Mouse (Mus musculus) left cerebral cortex, adult 2 months (tissue): ENCODE measurements at regions not wholly inside any gene's neighbourhood (a gene's known extent, or its start where the extent isn't known, plus 50 kb on each side); places are given as distances from the start of the nearest gene placed in this dataset.
A peak's percentile ranks its signal among the peaks of the same experiment; 100 is the strongest.

Experiments used
- DNase-seq, 2 experiments: peaks; one replicate each; pipeline ENCODE4 v3.0.0; 2021 to 2022; ENCODE audit warnings: low spot score in 2 of 2, mixed read lengths in 1 of 2; ENCODE audit errors: extremely low spot score in 1 of 2
- H3K27ac ChIP-seq: fragments of 200-600 bp; 2 replicates; pipeline ENCODE4 v1.8.1; 2022
- H3K4me3 ChIP-seq: fragments of 200-600 bp; 2 replicates; pipeline ENCODE4 v1.8.1; 2022
- CTCF ChIP-seq: fragments of 200-600 bp; IDR thresholded peaks from 2 replicates; pipeline ENCODE4 v1.8.1; 2022; ENCODE audit warnings: antibody characterized with exemption, mild to moderate bottlenecking, moderate library complexity
- intact Hi-C: fragments of 180-260 bp; cut with DNase I; formaldehyde crosslinking; loops from one replicate; pipeline ENCODE4 v1.15.1; 2025

GRCm38 (mm10) chr15:6209301-6209700 lies 90.3 kb upstream of the Dab2 start:
- intact Hi-C loops, result loop anchor here (1.0 to 5.0 kb wide), 5 partner anchors 132 to 1122 kb away; no protein-coding TSS in a partner anchor
- peak; percentile 65 for TF ChIP-seq CTCF

DNA sequence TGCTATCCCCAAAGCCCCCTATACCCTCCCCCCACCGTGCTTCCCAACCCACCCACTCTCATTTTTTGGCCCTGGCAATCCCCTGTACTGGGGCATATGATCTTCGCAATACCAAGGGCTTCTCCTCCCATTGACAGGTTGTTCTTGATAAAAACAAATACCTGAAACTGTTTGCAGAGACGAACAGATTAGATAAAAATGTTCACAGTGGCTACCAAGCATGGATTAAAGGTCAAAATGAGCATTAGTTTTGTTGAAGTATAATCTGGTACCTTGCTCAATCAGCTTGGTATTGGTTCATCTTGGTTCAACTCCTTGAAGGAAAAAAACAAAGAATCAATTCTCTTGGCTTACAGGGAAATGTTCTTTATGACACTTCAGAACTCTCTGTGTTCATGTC lies 81.5 kb upstream of the Dab2 start:
- no peak overlapping the region for H3K4me3 ChIP-seq
- no peak overlapping the region for H3K27ac ChIP-seq
- TF ChIP-seq CTCF, result no peak
- no peak for DNase-seq
- intact Hi-C loops, result no loop called here

More at GRCm38 (mm10) chr15:6209301-6209700, 90.3 kb upstream of the Dab2 start:
- Histone ChIP-seq H3K4me3 (no peak overlapping the region), H3K27ac (no peak overlapping the region)
- DNase-seq, result peak; percentile 21 to 47

- H3K4me3 ChIP-seq, result no peak overlapping the region
- intact Hi-C loops, result no loop called here
- DNase-seq, result no peak
- no peak for TF ChIP-seq CTCF
- H3K27ac ChIP-seq, result no peak overlapping the region
These were observed 74.4 kb upstream of the Dab2 start for GRCm38 (mm10) chr15:6225227-6225626.

DNA sequence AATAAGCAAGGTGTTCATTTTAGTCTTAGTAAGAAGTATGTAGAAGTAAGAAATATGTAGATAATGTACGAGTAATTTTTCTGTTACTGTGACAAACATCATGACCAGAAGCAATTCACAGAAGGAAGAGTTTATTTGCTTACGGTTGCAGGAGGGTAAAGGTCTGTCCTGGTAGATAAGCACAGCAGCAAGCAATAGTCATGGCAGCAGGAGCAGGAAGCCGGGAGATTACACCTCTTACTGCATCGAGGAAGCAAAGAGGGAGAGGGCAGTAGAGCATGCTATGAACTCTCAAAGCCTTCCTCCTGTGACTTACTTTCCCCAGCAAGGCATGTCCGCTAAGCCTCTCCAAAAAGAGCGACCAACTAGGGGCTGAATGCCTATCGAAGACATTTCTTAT lies 69.0 kb upstream of the Dab2 start:
- Histone ChIP-seq H3K27ac (no peak overlapping the region), H3K4me3 (no peak overlapping the region)
- no peak for TF ChIP-seq CTCF
- intact Hi-C loops, result no loop called here
- no peak for DNase-seq

GRCm38 (mm10) chr15:6231308-6232103 lies 68.1 kb upstream of the Dab2 start:
- no peak for DNase-seq
- no peak overlapping the region for H3K4me3 ChIP-seq
- no peak for TF ChIP-seq CTCF
- intact Hi-C loops, result no loop called here
- no peak overlapping the region for H3K27ac ChIP-seq

DNA sequence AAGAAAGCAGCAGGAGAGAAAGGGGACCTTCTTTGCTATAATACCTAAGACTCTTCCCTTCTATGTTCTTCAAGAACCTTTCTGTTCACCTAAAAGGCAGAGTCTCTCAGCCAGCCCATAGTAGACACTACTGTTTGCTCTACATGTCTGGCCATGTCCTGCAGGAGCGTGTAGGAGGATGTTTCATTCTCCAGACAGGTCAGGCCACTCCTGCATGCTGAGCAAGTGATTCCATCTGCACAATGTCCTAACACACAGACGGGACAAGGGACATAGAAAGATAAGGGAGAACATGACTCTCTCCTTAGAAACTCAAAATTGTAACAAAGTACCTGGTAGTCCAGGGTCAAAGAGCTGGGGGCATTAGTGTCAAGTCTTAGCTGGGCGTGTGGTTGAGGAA lies 66.0 kb upstream of the Dab2 start:
- intact Hi-C loops, result no loop called here
- TF ChIP-seq CTCF, result no peak
- no peak for DNase-seq
- no peak overlapping the region for H3K27ac ChIP-seq
- H3K4me3 ChIP-seq, result no peak overlapping the region

GRCm38 (mm10) chr15:6236583-6236982 lies 63.0 kb upstream of the Dab2 start:
- H3K4me3 ChIP-seq, result no peak overlapping the region
- no peak for DNase-seq
- intact Hi-C loops, result no loop called here
- no peak overlapping the region for H3K27ac ChIP-seq
- TF ChIP-seq CTCF, result no peak

DNA sequence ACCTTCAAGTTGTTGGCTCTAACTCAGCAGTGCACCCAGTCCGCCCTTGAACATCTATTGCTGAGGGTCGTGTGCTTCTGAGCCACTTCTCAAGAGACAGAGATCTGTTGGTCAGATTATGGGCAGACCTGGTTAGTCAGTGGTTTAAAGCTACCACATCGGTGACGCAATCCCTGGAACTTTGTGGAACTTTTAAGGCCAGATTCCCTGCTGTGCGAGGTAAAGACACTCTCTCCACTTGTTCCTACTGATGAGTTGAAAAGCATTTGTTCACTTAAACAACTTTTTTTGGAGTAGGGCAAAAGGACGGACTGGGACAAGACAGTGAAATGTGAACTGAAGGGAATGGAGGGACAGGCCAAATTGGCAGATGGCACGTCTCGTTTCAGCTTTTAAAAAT lies 61.9 kb upstream of the Dab2 start:
- TF ChIP-seq CTCF, result no peak
- Histone ChIP-seq H3K4me3 (no peak overlapping the region), H3K27ac (no peak overlapping the region)
- DNase-seq, result no peak
- intact Hi-C loops, result loop anchor here (1.0 to 2.0 kb wide), 4 partner anchors 149 to 387 kb away; no protein-coding TSS in a partner anchor

DNA sequence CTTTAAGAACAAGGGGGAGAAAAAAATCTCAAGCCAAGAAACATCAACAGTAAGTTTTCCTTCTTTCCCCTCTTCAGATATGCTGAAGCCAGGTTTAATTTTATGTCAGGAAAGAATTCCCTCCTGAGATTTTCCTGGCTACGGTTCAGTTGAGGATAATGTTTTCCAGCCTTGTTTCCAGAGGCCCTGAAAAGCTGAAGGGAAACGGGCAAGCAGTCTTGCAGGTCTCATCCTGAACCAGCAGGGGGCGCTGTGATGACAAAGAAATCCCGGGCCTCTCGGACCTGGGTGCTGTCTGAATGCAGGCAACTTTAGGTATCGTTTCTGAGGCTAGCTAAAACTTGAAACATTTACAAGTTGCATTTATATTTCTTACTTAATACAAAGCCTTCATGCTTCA lies 61.5 kb upstream of the Dab2 start:
- no peak overlapping the region for H3K4me3 ChIP-seq
- peak; percentile 93 for TF ChIP-seq CTCF
- intact Hi-C loops, result loop anchor here (1.0 to 2.0 kb wide), 4 partner anchors 149 to 387 kb away; no protein-coding TSS in a partner anchor
- H3K27ac ChIP-seq, result no peak overlapping the region
- DNase-seq, result peak; percentile 75 to 86

DNA sequence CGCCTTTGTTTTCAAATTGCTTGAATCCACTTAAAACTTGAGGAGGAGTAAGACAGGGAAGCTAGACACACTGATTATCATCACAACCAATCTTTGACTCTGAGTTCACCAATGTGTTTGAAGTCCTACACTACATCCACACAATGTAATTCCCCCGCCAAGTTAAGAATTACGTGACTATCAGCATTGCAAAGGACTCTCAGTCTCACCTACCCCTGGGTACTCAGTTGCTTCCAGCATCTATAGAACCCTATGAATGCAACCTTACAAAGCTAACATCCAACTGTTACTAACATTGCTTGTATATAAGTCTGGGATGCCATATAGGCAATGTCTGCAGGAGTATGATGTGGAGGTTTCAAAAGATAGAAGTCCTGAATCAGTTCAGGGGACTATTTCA lies 60.8 kb upstream of the Dab2 start:
- DNase-seq, result no peak
- Histone ChIP-seq H3K4me3 (no peak overlapping the region), H3K27ac (no peak overlapping the region)
- no peak for TF ChIP-seq CTCF
- intact Hi-C loops, result loop anchor here (1.0 to 2.0 kb wide), 4 partner anchors 148 to 386 kb away; no protein-coding TSS in a partner anchor

GRCm38 (mm10) chr15:6242132-6242531 lies 57.5 kb upstream of the Dab2 start:
- H3K27ac ChIP-seq, result no peak overlapping the region
- DNase-seq, result no peak
- H3K4me3 ChIP-seq, result no peak overlapping the region
- intact Hi-C loops, result no loop called here
- no peak for TF ChIP-seq CTCF

GRCm38 (mm10) chr15:6244401-6244800 lies 55.2 kb upstream of the Dab2 start:
- no peak for TF ChIP-seq CTCF
- intact Hi-C loops, result no loop called here
- no peak overlapping the region for H3K27ac ChIP-seq

More at GRCm38 (mm10) chr15:6244401-6244800, 55.2 kb upstream of the Dab2 start:
- H3K4me3 ChIP-seq, result no peak overlapping the region
- DNase-seq, result no peak
